In genomic region chr9:95693528-95694100, GRCm38 (mm10) we compare ENCODE assay signal across 24 mouse cellular contexts. TPM values are rescaled to one million over a fixed set of nuclear protein-coding genes. Genes with fewer than 3 reads are reported as not detected.
DNase-seq lines count a peak whose midpoint lies in the region; ATAC-seq and TF ChIP-seq lines count a peak whose summit lies in the region.
"Had no signal": no experiment of that assay in that cellular context is flagged by ENCODE, and none has a peak within 500 bp of the region (broad histone marks: within the 10 kb centered on the region; RNA-seq: fewer than 3 reads in every experiment).

No protein-coding gene starts in this region.

- intact Hi-C loops in heart, adult 2 months (cut with DNase I): no loop called here

- no peak for TF ChIP-seq EP300 in heart, adult 2 months (IDR thresholded peaks at IDR 0.05; ENCODE audit: insufficient read depth, low read depth, low read length)

- H3K4me3 ChIP-seq in heart, embryonic 14.5 days (ENCODE audit: control insufficient read depth in 1 of 2, insufficient read depth in 1 of 2, low read depth in 1 of 2, low read length in 2 of 2): no peak overlapping the region
- H3K4me3 ChIP-seq in heart, adult 2 months: no peak overlapping the region
- H3K4me3 ChIP-seq in kidney, embryonic 14.5 days (ENCODE audit: low read length): no peak overlapping the region
- no peak overlapping the region for H3K4me3 ChIP-seq in embryonic facial prominence, embryonic 15.5 days (replicated peaks)
- peak overlapping the region; percentile 20 for H3K4me3 ChIP-seq in limb, embryonic 15.5 days
- H3K4me3 ChIP-seq: embryonic facial prominence, embryonic 13.5 days; hindbrain, embryonic 13.5 days; left cerebral cortex, adult 2 months; liver, embryonic 15.5 days; midbrain, embryonic 12.5 days; neural tube, embryonic 12.5 days had no signal

- TF ChIP-seq POLR2A in heart, adult 2 months (IDR thresholded peaks at IDR 0.05; ENCODE audit: insufficient read depth, low read depth, low read length): no peak

- DNase-seq in heart, adult 2 months: no peak
- no peak for DNase-seq in kidney, adult 11 months
- DNase-seq in thymus, adult 18-20 months: no peak
- DNase-seq in frontal cortex, postnatal 36 days (ENCODE audit: low spot score in 2 of 2): no peak
- DNase-seq: adrenal gland, postnatal 25 days; cerebellum, adult 11 months; cerebellum, postnatal 10 days; gastrocnemius, postnatal 14 days; layer of hippocampus, adult 9-11 months; lung, postnatal 10 days; right cerebral cortex, adult 18-20 months; thymus, postnatal 4 days had no signal

- H3K27me3 ChIP-seq in heart, embryonic 14.5 days (ENCODE audit: control insufficient read depth, insufficient read depth, low read length): no peaks in the 10 kb centered on the region
- no peaks in the 10 kb centered on the region for H3K27me3 ChIP-seq in heart, adult 2 months (ENCODE audit: control insufficient read depth, insufficient read depth, low read length)
- no peaks in the 10 kb centered on the region for H3K27me3 ChIP-seq in kidney, embryonic 14.5 days (ENCODE audit: control insufficient read depth, insufficient read depth, low read length)
- no peaks in the 10 kb centered on the region for H3K27me3 ChIP-seq in embryonic facial prominence, embryonic 15.5 days
- H3K27me3 ChIP-seq in limb, embryonic 15.5 days: no peaks in the 10 kb centered on the region
- H3K27me3 ChIP-seq: embryonic facial prominence, embryonic 13.5 days; hindbrain, embryonic 13.5 days; liver, embryonic 15.5 days; midbrain, embryonic 12.5 days; neural tube, embryonic 12.5 days had no signal

- peak overlapping the region; percentile 14; the same call in 1 of the 2 replicates for H3K4me2 ChIP-seq in heart, embryonic 14.5 days (ENCODE audit: low read length)
- 0 out of 2 replicates have a peak overlapping the region, but pooled peaks have one; percentile 15 for H3K4me2 ChIP-seq in kidney, embryonic 14.5 days (replicated peaks; ENCODE audit: low read depth, low read length)
- 0 out of 2 replicates have a peak overlapping the region, but pooled peaks have one; percentile 3 for H3K4me2 ChIP-seq in embryonic facial prominence, embryonic 15.5 days (replicated peaks)
- peak overlapping the region; percentile 30 for H3K4me2 ChIP-seq in limb, embryonic 15.5 days
- H3K4me2 ChIP-seq: embryonic facial prominence, embryonic 13.5 days; hindbrain, embryonic 13.5 days; liver, embryonic 15.5 days; midbrain, embryonic 12.5 days; neural tube, embryonic 12.5 days had no signal

- peaks cover 0 to 3% of the 10 kb centered on the region in 2 experiments; a peak in 1 of 4 replicates for H3K4me1 ChIP-seq in heart, embryonic 14.5 days (ENCODE audit: control insufficient read depth in 2 of 2, insufficient read depth in 2 of 2, low read length in 2 of 2)
- H3K4me1 ChIP-seq in heart, adult 2 months (ENCODE audit: control insufficient read depth, insufficient read depth, low read length): no peaks in the 10 kb centered on the region
- H3K4me1 ChIP-seq in kidney, embryonic 14.5 days (ENCODE audit: control insufficient read depth, insufficient read depth, low read length): peaks cover 5% of the 10 kb centered on the region; the same call in 1 of the 2 replicates
- no peaks in the 10 kb centered on the region for H3K4me1 ChIP-seq in embryonic facial prominence, embryonic 15.5 days
- H3K4me1 ChIP-seq in limb, embryonic 15.5 days: peaks cover 10% of the 10 kb centered on the region; the same call in 1 of the 2 replicates
- H3K4me1 ChIP-seq: hindbrain, embryonic 13.5 days; liver, embryonic 15.5 days; midbrain, embryonic 12.5 days; neural tube, embryonic 12.5 days had no signal

- TF ChIP-seq CTCF in heart, adult 2 months (IDR thresholded peaks at IDR 0.05): no peak

- no peak for ATAC-seq in heart, embryonic 14.5 days (ENCODE audit: insufficient number of reproducible peaks, insufficient read depth, low FRiP score, low read depth)
- ATAC-seq in kidney, embryonic 14.5 days (ENCODE audit: low FRiP score, low TSS enrichment): no peak
- ATAC-seq in embryonic facial prominence, embryonic 15.5 days (ENCODE audit: insufficient number of reproducible peaks, low FRiP score, low TSS enrichment, low read depth): no peak
- no peak for ATAC-seq in limb, embryonic 15.5 days (ENCODE audit: insufficient number of reproducible peaks, low FRiP score, low TSS enrichment, low read depth)
- ATAC-seq: activated CD4-positive, CD25-positive, alpha-beta regulatory T cell, adult 4 months; inflammation-experienced regulatory T-cells, adult 6 months had no signal

- H3K9me3 ChIP-seq in heart, embryonic 14.5 days (ENCODE audit: control insufficient read depth, low read length): no peaks in the 10 kb centered on the region
- no peaks in the 10 kb centered on the region for H3K9me3 ChIP-seq in kidney, embryonic 14.5 days (ENCODE audit: control insufficient read depth, low read length)
- no peaks in the 10 kb centered on the region for H3K9me3 ChIP-seq in embryonic facial prominence, embryonic 15.5 days (replicated peaks)
- H3K9me3 ChIP-seq in limb, embryonic 15.5 days: no peaks in the 10 kb centered on the region
- H3K9me3 ChIP-seq: embryonic facial prominence, embryonic 13.5 days; hindbrain, embryonic 13.5 days; liver, embryonic 15.5 days; midbrain, embryonic 12.5 days; neural tube, embryonic 12.5 days had no signal

- no peaks in the 10 kb centered on the region for H3K79me2 ChIP-seq in heart, adult 2 months (replicated peaks; ENCODE audit: control insufficient read depth, insufficient read depth, low read length)

- no peak overlapping the region for H3K9ac ChIP-seq in heart, embryonic 14.5 days (ENCODE audit: low read length)
- no peak overlapping the region for H3K9ac ChIP-seq in heart, adult 2 months (ENCODE audit: low read depth, low read length)
- H3K9ac ChIP-seq in kidney, embryonic 14.5 days (ENCODE audit: low read depth, low read length): no peak overlapping the region
- no peak overlapping the region for H3K9ac ChIP-seq in embryonic facial prominence, embryonic 15.5 days
- H3K9ac ChIP-seq in limb, embryonic 15.5 days: no peak overlapping the region
- H3K9ac ChIP-seq: embryonic facial prominence, embryonic 13.5 days; hindbrain, embryonic 13.5 days; liver, embryonic 15.5 days; midbrain, embryonic 12.5 days; neural tube, embryonic 12.5 days had no signal

- H3K27ac ChIP-seq in heart, embryonic 14.5 days (replicated peaks in 1 of 2; ENCODE audit: control insufficient read depth in 1 of 2, insufficient read depth in 1 of 2, low read depth in 2 of 2, low read length in 2 of 2): no peak overlapping the region
- H3K27ac ChIP-seq in heart, adult 2 months: no peak overlapping the region
- no peak overlapping the region for H3K27ac ChIP-seq in kidney, embryonic 14.5 days (ENCODE audit: low read depth, low read length)
- H3K27ac ChIP-seq in embryonic facial prominence, embryonic 15.5 days (replicated peaks): no peak overlapping the region
- no peak overlapping the region for H3K27ac ChIP-seq in limb, embryonic 15.5 days
- H3K27ac ChIP-seq: embryonic facial prominence, embryonic 13.5 days; hindbrain, embryonic 13.5 days; left cerebral cortex, adult 2 months; liver, embryonic 15.5 days; midbrain, embryonic 12.5 days; neural tube, embryonic 12.5 days had no signal

- 67% methylated on average over 11 of the region's 11 CpGs for WGBS in heart, embryonic 14.5 days
- WGBS in heart, adult 2 months: 69% methylated on average over 11 of the region's 11 CpGs
- WGBS in kidney, embryonic 14.5 days: 59% methylated on average over 11 of the region's 11 CpGs
- WGBS in embryonic facial prominence, embryonic 15.5 days: 63% methylated on average over 11 of the region's 11 CpGs
- WGBS in limb, embryonic 15.5 days: 37% methylated on average over 11 of the region's 11 CpGs

- no peaks in the 10 kb centered on the region for H3K36me3 ChIP-seq in heart, embryonic 14.5 days (ENCODE audit: control insufficient read depth, insufficient read depth, low read length)
- H3K36me3 ChIP-seq in heart, adult 2 months (ENCODE audit: control insufficient read depth, insufficient read depth, low read length): no peaks in the 10 kb centered on the region
- H3K36me3 ChIP-seq in kidney, embryonic 14.5 days (ENCODE audit: control insufficient read depth, insufficient read depth, low read length): no peaks in the 10 kb centered on the region
- H3K36me3 ChIP-seq in embryonic facial prominence, embryonic 15.5 days: no peaks in the 10 kb centered on the region
- no peaks in the 10 kb centered on the region for H3K36me3 ChIP-seq in limb, embryonic 15.5 days
- H3K36me3 ChIP-seq: embryonic facial prominence, embryonic 13.5 days; hindbrain, embryonic 13.5 days; liver, embryonic 15.5 days; midbrain, embryonic 12.5 days; neural tube, embryonic 12.5 days had no signal

RNA-seq across cellular contexts. Expression of gene Pcolce2, which starts 56.2 kb away (rescaled TPM):
- 0.13 and 0.22 TPM in 2 replicates for polyA plus RNA-seq in heart, embryonic 14.5 days (2014; fragmentation: Nextera tagmentation; extraction: Ambion mirVana)
- 10 to 100 TPM; 27.8 to 28.7 TPM for total RNA-seq in heart, adult 2 months (2021)
- polyA plus RNA-seq in heart, adult 2 months (2012; rRNA removed): 3.0 and 3.9 TPM in 2 replicates
- 1.5 and 1.6 TPM in 2 replicates for polyA plus RNA-seq in kidney, embryonic 14.5 days (2014; fragmentation: Nextera tagmentation; extraction: Ambion mirVana)
- polyA plus RNA-seq in embryonic facial prominence, embryonic 15.5 days (2015; fragmentation: Nextera tagmentation; extraction: Ambion mirVana): 8.7 and 11.8 TPM in 2 replicates
- 23.7 and 26.5 TPM in 2 replicates for polyA plus RNA-seq in limb, embryonic 15.5 days (2015; fragmentation: Nextera tagmentation; extraction: Ambion mirVana)

RNA-seq across cellular contexts. Expression of gene Trpc1, which starts 56.6 kb away (rescaled TPM):
- polyA plus RNA-seq in heart, embryonic 14.5 days (2014; fragmentation: Nextera tagmentation; extraction: Ambion mirVana): 2.9 and 3.7 TPM in 2 replicates
- total RNA-seq in heart, adult 2 months (2021): 1 to 10 TPM; 6.8 to 7.0 TPM
- 2.8 and 5.4 TPM in 2 replicates for polyA plus RNA-seq in heart, adult 2 months (2012; rRNA removed)
- 3.4 and 4.8 TPM in 2 replicates for polyA plus RNA-seq in kidney, embryonic 14.5 days (2014; fragmentation: Nextera tagmentation; extraction: Ambion mirVana)
- 2.9 and 3.3 TPM in 2 replicates for polyA plus RNA-seq in embryonic facial prominence, embryonic 15.5 days (2015; fragmentation: Nextera tagmentation; extraction: Ambion mirVana)
- 1.4 and 2.4 TPM in 2 replicates for polyA plus RNA-seq in limb, embryonic 15.5 days (2015; fragmentation: Nextera tagmentation; extraction: Ambion mirVana)
